Mouse (Mus musculus) liver, adult 2 months (tissue): ENCODE measurements at regions not wholly inside any gene's neighbourhood (a gene's known extent, or its start where the extent isn't known, plus 50 kb on each side); places are given as distances from the start of the nearest gene placed in this dataset.
"Not testable (repeated sequence)": the region's sequence is repeated elsewhere in the genome, so short reads cannot be mapped to it uniquely, and the experiment has no call there.

Source experiments
- DNase-seq: peaks from one replicate; pipeline ENCODE4 v3.0.0-alpha.2; 2011; ENCODE audit warnings: low read depth, low spot score; ENCODE audit errors: extremely low read depth
- H3K27ac ChIP-seq: fragments of 200-500 bp; replicated peaks from 2 replicates; pipeline ENCODE4 v1.5.1; 2012; ENCODE audit warnings: low read depth, mild to moderate bottlenecking, control low read depth, inconsistent platforms, low read length; ENCODE audit not compliant: insufficient read depth
- H3K27me3 ChIP-seq: fragments of 200-500 bp; 2 replicates; pipeline ENCODE4 v1.6.1; 2012; ENCODE audit warnings: mild to moderate bottlenecking, moderate library complexity, low read length, inconsistent platforms; ENCODE audit not compliant: control insufficient read depth, insufficient read depth
- H3K36me3 ChIP-seq: fragments of 200-500 bp; 2 replicates; pipeline ENCODE4 v1.6.1; 2012; ENCODE audit warnings: low read length, inconsistent platforms; ENCODE audit not compliant: control insufficient read depth, insufficient read depth
- H3K4me1 ChIP-seq: fragments of 200-500 bp; 2 replicates; pipeline ENCODE4 v1.6.1; 2011; ENCODE audit warnings: low read length; ENCODE audit not compliant: control insufficient read depth, insufficient read depth
- H3K4me3 ChIP-seq: fragments of 200-500 bp; 2 replicates; pipeline ENCODE4 v1.5.1; 2011; ENCODE audit warnings: low read depth, mild to moderate bottlenecking, control low read depth, low read length, moderate library complexity; ENCODE audit not compliant: insufficient read depth
- H3K79me2 ChIP-seq: fragments of 200-500 bp; 2 replicates; pipeline ENCODE4 v1.6.1; 2012; ENCODE audit warnings: inconsistent platforms, mild to moderate bottlenecking, low read length, moderate library complexity; ENCODE audit not compliant: control insufficient read depth, insufficient read depth
- H3K9ac ChIP-seq: fragments of 200-500 bp; 2 replicates; pipeline ENCODE4 v1.6.1; 2012; ENCODE audit warnings: low read depth, mild to moderate bottlenecking, control low read depth, inconsistent platforms, low read length
- CTCF ChIP-seq: fragments of 200-500 bp; IDR thresholded peaks from 2 replicates; pipeline ENCODE4 v1.5.1; 2011; ENCODE audit warnings: low read depth, low read length, control low read depth
- POLR2A ChIP-seq: fragments of 200-500 bp; IDR thresholded peaks from 2 replicates; pipeline ENCODE4 v1.6.1; 2011; ENCODE audit warnings: low read length, control low read depth; ENCODE audit not compliant: insufficient read depth; ENCODE audit errors: extremely low read depth
- WGBS: fragments of 180-500 bp; shearing (Covaris S2); methylation state at CpG from one replicate; pipeline ENCODE4 v1.1.7; 2018; 5-methylcytosine and 5-hydroxymethylcytosine counted together

DNA sequence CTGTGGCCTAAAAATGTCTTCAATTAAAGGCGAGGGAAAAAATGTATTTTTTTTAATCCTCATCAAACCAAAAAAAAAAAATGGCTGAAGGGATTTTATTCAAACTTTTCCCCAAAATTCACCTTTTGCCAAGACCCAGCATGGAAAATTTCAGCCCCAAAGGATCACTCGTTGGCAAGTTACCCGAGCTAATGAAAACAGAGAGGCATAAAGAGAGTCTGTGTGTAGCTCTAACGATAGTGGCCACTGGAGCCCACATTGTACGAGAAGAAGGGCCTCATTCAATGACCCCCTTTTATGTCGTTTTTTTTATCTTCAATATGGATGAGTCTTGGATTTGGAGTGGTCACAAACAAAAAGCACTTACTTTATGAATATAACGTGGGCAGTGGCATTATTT lies 116.1 kb upstream of the Klf4 start:
- H3K4me3 ChIP-seq, result no peak overlapping the region
- no peak for TF ChIP-seq POLR2A
- no peak for TF ChIP-seq CTCF

DNA sequence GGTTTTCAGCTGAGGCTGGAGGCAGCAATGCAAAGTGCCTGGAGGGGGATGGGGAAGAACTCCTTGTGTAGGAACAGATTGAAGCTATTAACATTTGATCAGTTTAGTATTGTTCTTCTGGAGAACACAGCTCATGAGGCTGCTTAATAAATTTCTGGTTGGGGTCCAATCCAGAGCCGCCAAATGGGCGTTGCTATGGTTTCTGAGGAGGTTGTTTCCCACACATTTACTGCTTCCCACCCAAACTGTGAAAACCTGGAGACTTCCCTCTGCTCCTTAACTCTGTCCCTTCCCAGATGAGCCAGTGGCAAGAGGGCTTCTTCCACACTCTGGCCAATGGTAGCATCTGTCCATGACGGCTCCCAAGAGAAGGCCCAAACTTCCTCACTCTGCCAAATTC lies 113.2 kb upstream of the Klf4 start:
- TF ChIP-seq POLR2A (no peak), CTCF (no peak)
- 86% methylated on average over 3 of the region's 3 CpGs for WGBS
- Histone ChIP-seq H3K9ac (no peak overlapping the region), H3K4me3 (no peak overlapping the region), H3K36me3 (no peaks in the 10 kb centered on the region), H3K79me2 (no peaks in the 10 kb centered on the region), H3K27ac (no peak overlapping the region), H3K4me1 (no peaks in the 10 kb centered on the region), H3K27me3 (peaks cover 13% of the 10 kb centered on the region)
- no peak for DNase-seq

More for the DNA sequence above, 116.1 kb upstream of the Klf4 start:
- H3K4me1 ChIP-seq, result no peaks in the 10 kb centered on the region
- peaks cover 14% of the 10 kb centered on the region for H3K27me3 ChIP-seq
- no peaks in the 10 kb centered on the region for H3K79me2 ChIP-seq
- H3K9ac ChIP-seq, result no peak overlapping the region
- WGBS, result 82% methylated on average over 7 of the region's 7 CpGs
- no peaks in the 10 kb centered on the region for H3K36me3 ChIP-seq
- no peak for DNase-seq
- H3K27ac ChIP-seq, result no peak overlapping the region

DNA sequence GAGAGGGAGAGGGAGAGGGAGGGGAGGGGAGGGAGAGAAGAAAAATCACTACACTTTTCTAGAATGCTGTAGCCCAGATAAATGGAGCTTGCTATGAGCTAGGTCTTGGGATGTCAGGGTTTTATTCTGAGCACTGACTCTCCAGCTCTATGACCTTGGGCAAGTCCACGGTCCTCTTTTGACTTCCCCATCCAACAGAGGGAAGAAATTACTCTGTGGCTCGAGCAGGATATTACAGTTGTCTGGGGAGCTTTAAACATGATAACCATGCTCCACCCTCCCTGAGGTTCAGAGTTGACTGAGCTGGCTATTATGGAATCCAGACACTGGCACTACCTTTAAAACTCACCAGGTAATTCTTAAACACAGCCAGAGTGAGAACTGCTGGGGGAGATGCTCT lies 112.6 kb upstream of the Klf4 start:
- TF ChIP-seq CTCF (no peak), POLR2A (no peak)
- peaks cover 13% of the 10 kb centered on the region for H3K27me3 ChIP-seq
- 65% methylated on average over 2 of the region's 2 CpGs for WGBS
- no peak overlapping the region for H3K4me3 ChIP-seq
- DNase-seq, result no peak
- H3K9ac ChIP-seq, result no peak overlapping the region
- no peaks in the 10 kb centered on the region for H3K79me2 ChIP-seq
- no peak overlapping the region for H3K27ac ChIP-seq
- H3K36me3 ChIP-seq, result no peaks in the 10 kb centered on the region
- H3K4me1 ChIP-seq, result no peaks in the 10 kb centered on the region

DNA sequence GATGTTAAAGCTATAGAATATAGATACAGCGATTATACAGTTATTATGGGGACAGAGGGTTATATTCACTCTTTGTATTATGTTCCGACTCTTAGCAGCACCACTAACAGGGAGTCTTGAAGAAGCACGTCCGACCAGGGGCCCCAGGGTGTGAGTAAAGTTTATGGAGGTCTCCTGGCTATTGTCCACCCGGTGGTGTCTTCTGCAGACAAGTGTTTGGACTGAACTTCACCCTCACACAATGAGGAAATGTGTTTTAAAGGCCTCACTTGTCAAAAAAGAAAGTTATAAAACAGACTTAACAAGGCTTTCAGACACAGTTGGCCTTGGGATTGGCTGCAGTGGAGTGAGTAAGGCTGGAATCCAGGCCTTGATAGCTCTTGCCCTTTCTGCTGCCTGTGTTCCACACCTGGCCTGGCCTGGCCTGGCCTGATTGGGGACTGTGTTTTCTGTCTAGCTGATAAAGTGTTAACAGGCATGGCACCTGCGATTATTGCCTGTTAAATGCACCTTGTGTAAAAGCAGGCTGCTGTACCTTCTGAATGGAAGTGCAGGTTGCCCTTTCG lies 102.8 kb upstream of the Klf4 start:
- Histone ChIP-seq H3K4me1 (no peaks in the 10 kb centered on the region), H3K27ac (no peak overlapping the region), H3K4me3 (no peak overlapping the region), H3K9ac (no peak overlapping the region), H3K79me2 (no peaks in the 10 kb centered on the region), H3K27me3 (no peaks in the 10 kb centered on the region; the same call in 1 of the 2 replicates), H3K36me3 (no peaks in the 10 kb centered on the region)
- DNase-seq, result no peak
- no peak for TF ChIP-seq CTCF
- TF ChIP-seq POLR2A, result no peak
- 88% methylated on average over 7 of the region's 7 CpGs for WGBS

DNA sequence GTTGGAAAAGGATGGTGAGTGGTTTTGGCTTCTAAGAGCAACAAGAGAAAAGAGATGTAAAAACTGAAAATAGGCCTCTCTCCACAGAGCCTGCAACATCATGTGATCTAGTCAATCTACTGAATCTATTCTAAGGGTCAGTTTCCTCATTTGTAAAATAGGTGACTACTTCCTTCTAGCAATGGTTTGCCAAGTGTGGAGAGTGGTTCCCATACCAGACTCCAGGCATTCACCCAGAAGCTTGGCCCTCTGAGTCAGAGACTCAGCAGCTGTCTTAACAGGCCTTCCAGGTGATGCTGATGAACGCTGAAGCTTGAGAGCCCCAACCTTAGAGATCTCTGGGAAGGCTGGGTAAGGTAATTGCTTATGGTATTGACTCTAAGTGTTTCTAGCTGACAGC lies 98.9 kb upstream of the Klf4 start:
- TF ChIP-seq POLR2A, result no peak
- TF ChIP-seq CTCF, result no peak
- H3K27me3 ChIP-seq, result no peaks in the 10 kb centered on the region; the same call in 1 of the 2 replicates
- peak; percentile 5 for DNase-seq
- H3K27ac ChIP-seq, result no peak overlapping the region
- no peaks in the 10 kb centered on the region for H3K79me2 ChIP-seq
- no peak overlapping the region for H3K9ac ChIP-seq
- H3K4me1 ChIP-seq, result no peaks in the 10 kb centered on the region
- no peaks in the 10 kb centered on the region for H3K36me3 ChIP-seq
- 97% methylated on average over 1 of the region's 1 CpGs for WGBS
- H3K4me3 ChIP-seq, result no peak overlapping the region

DNA sequence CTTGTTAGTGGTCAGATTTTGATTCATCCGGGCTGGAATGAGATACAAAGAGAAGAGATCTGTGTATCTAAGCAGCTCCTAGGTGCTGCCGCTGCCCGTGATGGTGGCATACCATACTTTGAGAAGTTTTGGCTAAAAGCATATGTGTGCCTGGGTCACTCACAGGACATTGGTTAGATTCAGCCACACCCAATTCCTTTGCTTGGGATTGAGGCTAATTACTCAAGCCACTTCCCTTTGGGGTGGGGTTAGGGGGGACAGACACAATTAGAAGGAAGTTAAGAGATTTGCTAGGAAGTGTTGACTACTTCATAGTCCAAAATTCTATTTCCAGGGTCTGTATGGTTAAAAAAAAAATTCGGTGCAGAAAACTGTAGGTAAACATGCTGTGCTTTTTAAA lies 97.9 kb upstream of the Klf4 start:
- H3K27me3 ChIP-seq, H3K4me3 ChIP-seq, H3K4me1 ChIP-seq, H3K9ac ChIP-seq, H3K27ac ChIP-seq, H3K79me2 ChIP-seq, DNase-seq, H3K36me3 ChIP-seq: not testable (repeated sequence)
- 80% methylated on average over 4 of the region's 4 CpGs for WGBS
